Mouse (Mus musculus): Measurements from ENCODE around the gene Ankrd17.

DNA sequence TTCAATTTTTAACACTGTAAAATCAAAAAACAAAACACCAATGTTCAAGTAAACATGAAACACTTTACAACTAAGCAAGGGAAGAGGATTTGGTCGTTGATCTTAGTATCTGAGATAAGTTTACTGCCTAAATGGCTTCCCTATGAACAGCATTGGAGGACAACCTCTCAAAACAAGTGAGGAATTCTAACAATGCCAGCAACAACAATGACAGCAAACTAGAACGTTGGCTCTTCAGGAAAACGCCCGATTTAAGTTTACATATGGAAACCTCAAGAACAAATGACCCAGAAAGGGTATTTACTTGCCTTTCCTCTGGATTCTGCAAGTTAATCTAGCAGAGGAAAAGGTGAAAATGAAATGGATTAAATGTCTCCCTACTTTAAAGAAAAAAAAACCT lies 121.0 kb downstream of the Ankrd17 start:
- TF ChIP-seq POLR2A (IDR thresholded peaks at IDR 0.05; ENCODE audit: low read depth, low read length) (no peak), CTCF (IDR thresholded peaks at IDR 0.05; ENCODE audit: extremely low read depth, insufficient read length, insufficient replicate concordance, low read depth, low read length) (no peak)
